Mouse (Mus musculus) lung, embryonic 16.5 days (tissue): ENCODE measurements around the gene Rpusd4. TPM values are rescaled to one million over a fixed set of nuclear protein-coding genes. Genes with fewer than 3 reads are reported as not detected.

Source experiments
- ATAC-seq: fragments of 200-750 bp; cut with Nextera tagmentation; 2 replicates; pipeline ENCODE4 v1.8.0; 2017; ENCODE audit warnings: low read depth, mild to moderate bottlenecking, moderate library complexity
- H3K27ac ChIP-seq: fragments of 300-500 bp; sonication (generic); 2 replicates; pipeline ENCODE4 v1.5.1; 2014; ENCODE audit warnings: mild to moderate bottlenecking, control low read depth, low read length
- H3K27me3 ChIP-seq: fragments of 300-500 bp; sonication (generic); 2 replicates; pipeline ENCODE4 v1.6.1; 2014; ENCODE audit warnings: low read depth, low read length, mixed read lengths; ENCODE audit not compliant: control insufficient read depth, insufficient read depth
- H3K36me3 ChIP-seq: fragments of 300-500 bp; sonication (generic); 2 replicates; pipeline ENCODE4 v1.6.1; 2014; ENCODE audit warnings: low read length; ENCODE audit not compliant: control insufficient read depth, insufficient read depth
- H3K4me1 ChIP-seq: fragments of 300-500 bp; sonication (generic); replicated peaks from 2 replicates; pipeline ENCODE4 v1.6.1; 2014; ENCODE audit warnings: low read length, mixed read lengths; ENCODE audit not compliant: control insufficient read depth, insufficient read depth
- H3K4me2 ChIP-seq: fragments of 300-500 bp; sonication (generic); 2 replicates; pipeline ENCODE4 v1.6.1; 2014; ENCODE audit warnings: low read depth, low read length, control low read depth
- H3K4me3 ChIP-seq: fragments of 300-500 bp; sonication (generic); 2 replicates; pipeline ENCODE4 v1.5.1; 2014; ENCODE audit warnings: mild to moderate bottlenecking, low read length, control low read depth
- H3K9ac ChIP-seq: fragments of 300-500 bp; sonication (generic); 2 replicates; pipeline ENCODE4 v1.6.1; 2014; ENCODE audit warnings: low read length, control low read depth
- H3K9me3 ChIP-seq: fragments of 300-500 bp; sonication (generic); 2 replicates; pipeline ENCODE4 v1.6.1; 2016; ENCODE audit warnings: low read length; ENCODE audit not compliant: control insufficient read depth
- WGBS: fragments of 180-500 bp; shearing (Covaris S2); extraction: QIAGEN DNeasy Blood & Tissue Kit; methylation state at CpG from one replicate; pipeline ENCODE4 v1.1.7; 2014; 5-methylcytosine and 5-hydroxymethylcytosine counted together
- polyA plus RNA-seq: library from polyadenylated mRNA; unstranded; fragments of >200 nt; fragmentation: Nextera tagmentation; extraction: Ambion mirVana; gene quantifications from 2 replicates; pipeline ENCODE4 v1.2.1, GENCODE M21; 2015

The Rpusd4 gene
- polyA plus RNA-seq, 1 experiment from 2014 or later: 25.5 TPM

DNA sequence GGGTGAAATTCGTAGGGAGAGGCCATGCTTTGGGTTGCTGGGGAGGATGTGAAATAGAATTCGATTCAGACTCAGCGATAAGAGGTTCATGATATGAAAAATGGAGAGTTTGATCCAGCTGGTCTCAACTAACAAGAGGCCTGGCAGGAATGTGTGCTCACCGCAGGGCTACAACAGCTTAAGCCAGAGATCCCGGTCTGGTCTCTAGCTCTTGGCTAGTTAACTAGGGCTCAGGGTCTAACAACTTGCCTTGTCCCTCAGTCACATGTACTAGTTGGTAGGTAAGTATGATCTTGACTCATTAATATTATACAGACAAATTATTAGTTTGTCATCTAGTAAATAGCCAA is 15.2 kb downstream of the Rpusd4 start:
- H3K4me3 ChIP-seq: no peak overlapping the region
- H3K4me2 ChIP-seq: no peak overlapping the region
- no peaks in the 10 kb centered on the region for H3K9me3 ChIP-seq
- no peaks in the 10 kb centered on the region for H3K27me3 ChIP-seq
- peaks cover 2% of the 10 kb centered on the region for H3K36me3 ChIP-seq
- 46% methylated on average over 5 of the region's 5 CpGs for WGBS
- no peak overlapping the region for H3K9ac ChIP-seq
- ATAC-seq: 0 out of 2 replicates have a peak, but pooled peaks have one; percentile 17
- no peak overlapping the region for H3K27ac ChIP-seq
- H3K4me1 ChIP-seq: no peaks in the 10 kb centered on the region; the same call in 1 of the 2 replicates

GRCm38 (mm10) chr9:35283415-35284069 is 15.9 kb downstream of the Rpusd4 start:
- 0 out of 2 replicates have a peak, but pooled peaks have one; percentile 29 for ATAC-seq
- WGBS: 63% methylated on average over 13 of the region's 13 CpGs

GRCm38 (mm10) chr9:35284351-35284750 is 16.7 kb downstream of the Rpusd4 start:
- Histone ChIP-seq H3K4me3 (no peak overlapping the region), H3K9me3 (no peaks in the 10 kb centered on the region), H3K9ac (no peak overlapping the region), H3K27me3 (no peaks in the 10 kb centered on the region), H3K27ac (no peak overlapping the region), H3K36me3 (no peaks in the 10 kb centered on the region), H3K4me1 (no peaks in the 10 kb centered on the region; the same call in 1 of the 2 replicates), H3K4me2 (no peak overlapping the region)
- no peak for ATAC-seq
- WGBS: 83% methylated on average over 4 of the region's 4 CpGs

More at GRCm38 (mm10) chr9:35283415-35284069, 15.9 kb downstream of the Rpusd4 start:
- Histone ChIP-seq H3K27me3 (no peaks in the 10 kb centered on the region), H3K36me3 (no peaks in the 10 kb centered on the region), H3K9ac (no peak overlapping the region), H3K4me2 (no peak overlapping the region), H3K4me3 (no peak overlapping the region), H3K27ac (no peak overlapping the region), H3K4me1 (no peaks in the 10 kb centered on the region; the same call in 1 of the 2 replicates), H3K9me3 (no peaks in the 10 kb centered on the region)

DNA sequence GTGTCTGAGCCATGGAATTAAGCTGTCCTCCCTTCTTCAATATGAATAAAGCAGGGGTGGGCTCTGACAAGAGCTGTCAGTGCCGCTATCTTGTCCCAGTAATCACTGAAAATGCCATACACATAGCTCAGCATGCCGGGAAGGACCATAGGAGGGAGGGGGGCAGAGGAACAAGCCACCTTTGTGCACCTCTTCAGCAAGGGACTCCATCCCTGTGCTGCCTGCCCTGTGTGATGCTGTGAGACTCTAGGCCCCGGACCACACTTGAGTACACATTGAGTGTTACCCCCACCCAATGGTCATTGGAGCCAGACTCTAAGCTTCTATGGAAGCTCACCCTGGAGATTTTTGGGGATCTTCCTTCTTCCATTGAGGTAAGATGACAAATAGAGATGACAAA is 18.7 kb downstream of the Rpusd4 start:
- Histone ChIP-seq H3K4me1 (peaks cover 2% of the 10 kb centered on the region; the same call in 1 of the 2 replicates), H3K27me3 (no peaks in the 10 kb centered on the region), H3K36me3 (no peaks in the 10 kb centered on the region), H3K27ac (no peak overlapping the region), H3K9ac (no peak overlapping the region), H3K4me3 (no peak overlapping the region), H3K4me2 (no peak overlapping the region), H3K9me3 (no peaks in the 10 kb centered on the region)
- ATAC-seq: no peak
- WGBS: 77% methylated on average over 3 of the region's 3 CpGs

DNA sequence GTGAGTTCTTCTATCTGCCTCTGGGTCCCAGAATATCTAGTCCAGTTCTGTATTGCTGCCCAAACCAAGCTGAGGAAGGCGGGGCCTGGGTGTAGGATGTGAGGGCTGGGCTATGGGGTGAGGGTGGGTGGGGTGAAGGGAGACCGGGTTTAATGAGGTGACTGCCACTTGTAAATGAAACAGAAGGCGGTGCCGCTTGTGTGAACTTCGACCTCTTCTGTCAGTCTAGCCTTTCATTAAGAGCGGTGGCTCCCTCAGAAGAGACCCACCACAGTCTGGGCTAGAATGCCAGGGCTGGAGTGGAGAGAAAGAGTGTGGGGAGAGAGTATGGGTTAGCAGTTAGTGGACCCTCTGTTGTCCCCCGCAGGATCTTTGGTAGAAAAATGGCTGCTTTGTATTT is 22.3 kb downstream of the Rpusd4 start:
- no peak overlapping the region for H3K4me2 ChIP-seq
- H3K36me3 ChIP-seq: no peaks in the 10 kb centered on the region
- ATAC-seq: no peak
- no peak overlapping the region for H3K27ac ChIP-seq
- no peak overlapping the region for H3K9ac ChIP-seq
- no peaks in the 10 kb centered on the region for H3K9me3 ChIP-seq
- 0 out of 2 replicates have a peak, but pooled peaks cover 2% of the 10 kb centered on the region for H3K4me1 ChIP-seq
- no peak overlapping the region for H3K4me3 ChIP-seq
- no peaks in the 10 kb centered on the region for H3K27me3 ChIP-seq
- WGBS: 23% methylated on average over 7 of the region's 7 CpGs

GRCm38 (mm10) chr9:35290417-35290816 is 22.8 kb downstream of the Rpusd4 start:
- Histone ChIP-seq H3K9me3 (no peaks in the 10 kb centered on the region), H3K4me2 (no peak overlapping the region), H3K9ac (no peak overlapping the region), H3K4me1 (0 out of 2 replicates have a peak, but pooled peaks cover 2% of the 10 kb centered on the region), H3K27ac (no peak overlapping the region), H3K36me3 (no peaks in the 10 kb centered on the region), H3K4me3 (no peak overlapping the region), H3K27me3 (no peaks in the 10 kb centered on the region)
- WGBS: 90% methylated on average over 3 of the region's 3 CpGs
- no peak for ATAC-seq

DNA sequence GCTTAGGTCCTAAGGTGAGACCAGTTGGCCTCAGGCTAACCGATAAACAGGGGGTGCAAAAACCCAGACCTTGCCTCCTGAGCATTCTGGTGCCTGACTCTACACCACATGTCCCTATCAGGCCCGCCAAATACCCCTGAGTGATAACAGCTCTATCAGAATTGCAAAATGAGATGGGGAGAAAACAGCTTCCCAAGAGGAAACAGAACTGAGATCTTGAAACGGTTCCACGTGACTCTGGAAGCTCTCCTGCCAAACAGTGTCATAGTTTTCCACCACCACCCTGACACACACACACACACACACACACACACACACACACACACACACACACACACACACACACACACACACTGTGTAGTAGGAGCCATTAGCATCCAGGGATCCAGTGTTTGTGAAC is 23.3 kb downstream of the Rpusd4 start:
- no peak overlapping the region for H3K4me2 ChIP-seq
- no peak overlapping the region for H3K4me3 ChIP-seq
- H3K27me3 ChIP-seq: no peaks in the 10 kb centered on the region
- WGBS: 50% methylated on average over 4 of the region's 4 CpGs
- no peaks in the 10 kb centered on the region for H3K9me3 ChIP-seq
- 0 out of 2 replicates have a peak, but pooled peaks cover 2% of the 10 kb centered on the region for H3K4me1 ChIP-seq
- no peak overlapping the region for H3K9ac ChIP-seq
- no peak for ATAC-seq
- H3K27ac ChIP-seq: no peak overlapping the region
- H3K36me3 ChIP-seq: no peaks in the 10 kb centered on the region

GRCm38 (mm10) chr9:35293465-35293864 is 25.8 kb downstream of the Rpusd4 start:
- Histone ChIP-seq H3K36me3 (no peaks in the 10 kb centered on the region), H3K27me3 (no peaks in the 10 kb centered on the region), H3K4me2 (no peak overlapping the region), H3K4me3 (no peak overlapping the region), H3K4me1 (0 out of 2 replicates have a peak, but pooled peaks cover 2% of the 10 kb centered on the region), H3K9me3 (no peaks in the 10 kb centered on the region), H3K9ac (no peak overlapping the region), H3K27ac (no peak overlapping the region)
- ATAC-seq: no peak
- 65% methylated on average over 5 of the region's 5 CpGs for WGBS

GRCm38 (mm10) chr9:35297791-35298190 is 30.1 kb downstream of the Rpusd4 start:
- ATAC-seq: no peak

More at GRCm38 (mm10) chr9:35297791-35298190, 30.1 kb downstream of the Rpusd4 start:
- no peaks in the 10 kb centered on the region for H3K4me1 ChIP-seq
- H3K9me3 ChIP-seq: no peaks in the 10 kb centered on the region
- no peak overlapping the region for H3K9ac ChIP-seq
- no peak overlapping the region for H3K27ac ChIP-seq
- no peak overlapping the region for H3K4me3 ChIP-seq
- H3K36me3 ChIP-seq: no peaks in the 10 kb centered on the region
- no peaks in the 10 kb centered on the region for H3K27me3 ChIP-seq
- H3K4me2 ChIP-seq: no peak overlapping the region
